Mouse (Mus musculus) c-Kit-positive CD71-positive TER-119-negative erythroid progenitor cells, embryonic 14.5 days (primary cell): ENCODE results near the gene Gna11.

Experiments used
- DNase-seq: peaks from one replicate; pipeline ENCODE4 v3.0.0-alpha.2; 2013; ENCODE audit warnings: low read depth

Gna11 gene

DNA sequence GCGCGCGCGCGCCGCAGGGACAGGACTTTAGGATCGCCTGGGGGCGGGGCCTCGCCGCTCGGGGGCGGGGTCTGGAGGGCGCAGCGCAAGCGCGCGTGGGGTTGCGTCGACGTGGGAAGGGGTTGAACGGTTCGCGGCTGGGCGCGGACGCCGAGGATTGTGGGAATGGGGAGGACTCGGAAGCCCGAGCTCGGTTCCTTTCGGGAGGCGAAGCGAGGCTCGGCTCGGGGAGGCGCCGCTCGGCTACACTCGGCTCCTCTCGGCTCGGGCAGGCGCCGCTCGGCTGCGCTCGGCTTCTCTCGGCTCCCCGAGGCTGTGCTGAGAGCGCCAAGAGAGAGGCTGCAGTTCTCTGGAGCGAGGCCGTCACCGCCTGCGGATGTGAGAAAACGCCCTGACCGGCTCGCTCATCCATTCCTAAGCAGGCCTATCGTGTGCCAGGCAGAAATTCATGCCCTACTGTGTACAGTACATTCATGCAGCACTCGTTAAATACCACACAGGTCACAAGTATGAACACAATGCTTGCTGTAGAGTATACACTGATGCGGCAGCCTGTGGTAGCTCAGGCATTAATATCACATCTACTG lies at the start of gene Gna11:
TSS of gene Gna11 (minus strand) at position 30 of the 587 bp plus-strand sequence.
- DNase-seq = peak; percentile 94

GRCm38 (mm10) chr10:81593935-81594334 lies 48.9 kb upstream of the Gna11 start:
- DNase-seq = no peak

GRCm38 (mm10) chr10:81593223-81593622 lies 48.2 kb upstream of the Gna11 start:
- no peak for DNase-seq

DNA sequence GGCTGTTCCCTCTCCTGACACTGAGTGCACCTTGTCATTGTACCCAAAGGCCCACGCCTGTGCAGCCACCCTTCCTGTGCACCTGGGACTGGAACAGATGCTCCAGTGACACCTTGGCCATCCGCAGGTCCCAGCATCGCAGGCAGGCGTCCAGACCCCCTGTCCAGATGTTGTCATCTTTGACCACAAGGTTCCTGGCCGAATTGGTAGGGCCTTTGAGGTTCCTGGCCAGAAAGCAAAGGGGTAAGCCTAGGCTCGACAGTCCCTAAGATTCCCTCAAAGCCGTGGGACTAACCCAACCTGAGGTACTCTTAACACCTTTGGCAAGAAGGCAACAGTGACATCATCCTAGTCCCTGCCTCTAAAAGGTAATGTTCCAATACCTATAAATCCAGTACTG lies 47.6 kb upstream of the Gna11 start:
- no peak for DNase-seq

GRCm38 (mm10) chr10:81591846-81592245 lies 46.9 kb upstream of the Gna11 start:
- no peak for DNase-seq

DNA sequence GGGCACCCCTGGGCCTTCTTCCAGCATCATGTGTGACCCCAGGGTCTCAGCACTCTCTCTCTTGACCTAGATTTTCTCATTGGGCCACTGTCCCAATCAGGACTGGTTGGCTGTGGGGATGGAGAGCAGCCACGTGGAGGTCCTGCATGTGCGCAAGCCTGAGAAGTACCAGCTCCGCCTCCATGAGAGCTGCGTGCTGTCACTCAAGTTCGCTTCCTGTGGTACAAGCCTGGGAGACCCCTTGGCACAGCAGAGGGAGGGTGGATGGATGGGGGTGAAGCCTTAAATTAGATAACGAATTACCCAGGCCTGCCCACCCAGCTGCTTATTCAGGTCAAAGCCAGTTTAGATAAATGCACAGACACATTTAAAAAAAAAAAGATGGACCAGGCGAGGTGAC lies 43.7 kb upstream of the Gna11 start:
- DNase-seq = no peak

DNA sequence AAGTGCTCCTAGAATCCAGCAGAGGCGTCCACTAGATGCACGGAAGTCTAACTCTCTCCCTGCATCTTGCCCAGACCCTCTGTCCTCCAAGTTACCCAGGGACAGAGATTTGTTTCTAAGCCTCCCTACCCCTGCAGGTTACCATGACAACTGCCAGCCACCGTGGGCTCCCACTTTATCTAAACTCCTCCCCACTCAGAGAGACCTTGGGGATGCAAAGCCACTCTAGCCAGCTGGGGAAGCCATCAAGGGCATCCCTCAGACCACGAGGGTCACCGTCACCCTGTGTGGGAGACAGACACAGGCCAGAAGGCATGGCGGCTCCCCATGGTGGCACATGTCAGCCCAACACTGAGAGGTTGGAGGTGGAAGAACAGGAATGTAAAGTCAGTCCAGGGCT lies 38.4 kb upstream of the Gna11 start:
- no peak for DNase-seq

- DNase-seq = no peak
These were observed 35.6 kb upstream of the Gna11 start for GRCm38 (mm10) chr10:81580441-81581070.

- no peak for DNase-seq
These were observed 35.0 kb upstream of the Gna11 start for GRCm38 (mm10) chr10:81579967-81580366.

DNA sequence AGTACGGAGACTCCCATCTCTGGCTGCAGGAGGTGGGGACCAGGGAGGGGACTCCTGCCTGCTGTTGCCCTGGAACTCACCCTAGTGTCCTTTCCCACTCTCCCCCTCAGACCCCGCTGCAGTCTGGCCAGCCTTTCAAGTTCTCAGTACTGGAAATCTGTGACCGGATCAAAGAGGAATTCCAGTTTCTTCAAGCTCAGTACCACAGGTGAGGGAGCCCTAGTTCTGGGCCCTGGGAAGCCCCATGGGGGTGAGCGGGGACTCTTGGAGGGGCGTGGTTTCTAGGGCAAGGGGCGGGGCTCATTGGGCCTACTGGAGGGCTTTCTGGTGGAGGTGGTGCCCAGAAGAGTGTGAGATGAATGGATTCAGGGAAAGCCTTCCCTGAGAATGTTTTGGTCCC lies 30.7 kb upstream of the Gna11 start:
- no peak for DNase-seq

DNA sequence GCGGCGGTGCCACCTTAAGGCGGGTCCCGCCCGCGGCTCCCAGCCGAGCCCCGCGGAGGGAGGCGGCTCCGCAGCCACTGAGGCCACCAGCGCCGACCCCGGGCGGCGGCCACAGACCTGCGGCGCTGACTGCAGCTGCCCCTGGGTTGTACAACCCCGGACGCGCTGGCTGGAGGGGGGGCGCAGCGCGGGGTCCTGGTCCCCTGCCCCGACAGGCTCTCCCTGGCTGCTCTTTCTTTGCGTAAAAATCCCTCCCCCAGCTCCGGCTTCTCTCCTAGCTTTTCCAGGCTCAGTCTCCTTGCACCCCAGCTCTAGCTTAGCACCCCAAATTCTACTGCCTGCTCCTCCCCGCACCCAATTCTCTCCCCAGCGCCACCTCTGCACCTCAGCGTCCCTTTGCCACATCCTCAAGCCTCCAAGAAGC lies 30.2 kb upstream of the Gna11 start:
- no peak for DNase-seq

GRCm38 (mm10) chr10:81574081-81575056 lies 29.4 kb upstream of the Gna11 start, which contains the start of gene Tle2:
Tle2 (plus strand) TSS chr10:81574561.
- DNase-seq = no peak

DNA sequence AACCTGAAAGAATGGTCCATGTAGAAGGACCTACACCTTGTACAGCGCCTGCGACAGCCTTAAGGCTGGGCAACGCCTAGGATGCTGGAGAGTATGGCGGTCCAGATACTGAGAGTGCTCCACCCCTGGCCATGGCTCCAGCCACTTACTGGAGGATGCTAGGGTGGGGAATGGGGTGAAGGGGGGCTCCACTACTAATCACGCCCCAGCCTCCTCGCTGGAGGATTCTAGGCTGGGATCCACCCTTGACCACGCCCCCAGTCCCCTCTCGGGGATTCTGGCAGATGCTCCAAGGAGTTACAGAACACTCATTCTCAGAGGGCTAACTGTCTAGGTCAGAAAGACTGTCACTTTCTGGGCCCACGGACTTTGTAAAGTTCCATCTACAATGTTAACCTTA lies 28.0 kb upstream of the Gna11 start:
- DNase-seq = no peak

GRCm38 (mm10) chr10:81572133-81572671 lies 27.2 kb upstream of the Gna11 start:
- DNase-seq = no peak

- DNase-seq = peak; percentile 97
These were observed 26.5 kb upstream of the Gna11 start for GRCm38 (mm10) chr10:81571501-81571876.

DNA sequence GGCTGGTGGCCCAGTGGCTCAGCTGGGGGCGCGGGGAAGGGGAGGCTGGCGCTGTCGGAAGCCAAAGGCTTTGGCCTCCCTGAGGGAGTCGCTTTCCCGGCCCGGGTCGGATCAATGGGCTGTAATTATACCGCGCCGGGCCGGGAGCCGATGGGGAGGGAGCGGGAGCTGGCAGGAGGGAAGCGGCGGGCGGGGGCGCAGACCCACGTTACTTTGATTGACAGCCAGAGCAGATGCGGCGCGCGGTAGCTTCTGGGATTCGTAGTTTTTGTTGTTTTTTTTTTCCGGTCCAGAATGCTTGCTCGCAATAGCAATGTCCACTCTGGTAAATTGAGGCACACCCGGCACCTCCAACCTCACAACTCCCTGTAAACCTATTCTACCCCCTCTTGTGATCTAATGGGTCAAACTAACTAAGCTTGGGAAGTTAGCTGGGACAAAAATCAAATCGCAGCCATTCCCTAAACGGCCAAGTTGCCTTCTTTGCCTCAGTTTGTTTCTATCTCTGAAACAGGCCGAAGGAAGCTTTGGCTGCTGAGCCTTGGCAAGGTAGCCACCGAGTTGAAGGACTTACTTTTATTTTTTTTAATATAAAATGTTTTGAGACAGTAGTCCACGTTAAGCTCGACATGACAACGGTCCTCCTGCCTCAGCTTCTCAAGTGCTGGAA lies 26.0 kb upstream of the Gna11 start:
- peak; percentile 71 for DNase-seq

- DNase-seq = no peak
These were observed 25.3 kb upstream of the Gna11 start for GRCm38 (mm10) chr10:81570238-81570800.

DNA sequence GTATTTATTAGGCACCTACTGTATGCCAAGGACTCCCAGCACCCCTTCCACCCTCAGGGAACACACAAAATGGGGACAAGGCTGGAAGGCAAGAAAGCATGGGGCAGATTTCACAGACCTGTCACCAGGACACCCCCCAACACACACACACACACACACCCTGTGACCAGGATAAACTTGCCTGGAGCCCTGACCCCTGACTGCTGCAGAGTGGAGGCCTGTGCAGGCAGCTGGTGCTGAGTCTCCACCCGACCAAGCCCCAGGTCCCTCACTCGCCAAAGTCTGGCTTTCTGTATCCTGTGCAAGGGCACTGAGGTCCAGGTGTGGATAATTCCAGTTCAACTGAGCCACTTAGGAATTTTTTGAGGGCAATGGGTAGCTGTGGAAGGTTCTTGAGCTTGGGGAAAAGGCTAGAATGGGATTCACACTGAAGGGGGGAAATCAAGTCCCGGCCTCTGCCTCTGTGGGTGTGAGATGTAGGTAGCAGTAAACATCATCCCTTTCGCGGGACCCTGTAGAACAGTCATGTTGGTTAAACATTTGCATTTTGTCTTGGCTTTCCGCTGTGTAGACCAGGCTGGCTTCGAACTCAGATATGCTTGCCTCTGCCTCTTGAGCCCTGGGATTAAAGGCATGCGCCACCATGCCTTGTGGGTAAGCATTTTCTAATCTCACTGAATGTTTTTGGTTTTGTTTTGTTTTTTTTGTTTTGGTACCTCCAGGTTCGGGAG lies 24.7 kb upstream of the Gna11 start:
- DNase-seq = no peak

GRCm38 (mm10) chr10:81568381-81569191 lies 23.6 kb upstream of the Gna11 start:
- no peak for DNase-seq
